Mouse (Mus musculus): Measurements from ENCODE around the gene Armc7.

Armc7 gene

GRCm38 (mm10) chr11:115473626-115474275 lies 1.7 kb upstream of the Armc7 start:
- POLR2A ChIA-PET: interaction anchor here in 3 of 4 experiments (0.5 to 2.5 kb wide), 8 partner anchors 9 to 555 kb away, joined by 3 to 7 read pairs (median 4); partner anchors contain the start of genes Jpt1 (in 2 of the 3), Slc16a5 (in 2 of the 3) and Cdr2l (in 1 of the 3)

GRCm38 (mm10) chr11:115475758-115476237 lies 331 bp downstream of the Armc7 start:
- ChIA-PET POLR2A (interaction anchor here in 3 of 4 experiments (0.8 to 2.6 kb wide), 29 partner anchors 10 to 408 kb away, joined by 3 to 20 read pairs (median 4); partner anchors contain the start of genes Jpt1 (in 3 of the 3), Nt5c (in 2 of the 3), Slc16a5 (in 2 of the 3) and Cdr2l (in 1 of the 3)), CTCF (interaction anchor here in 3 of 4 experiments (0.9 to 2.0 kb wide), 12 partner anchors 9 to 139 kb away, joined by 3 to 14 read pairs (median 3); partner anchors contain the start of genes Nt5c (in 2 of the 3), Cdr2l (in 1 of the 3) and Slc16a5 (in 1 of the 3))

More at GRCm38 (mm10) chr11:115473626-115474275, 1.7 kb upstream of the Armc7 start:
- CTCF ChIA-PET: interaction anchor here in 2 of 4 experiments (0.5 to 2.9 kb wide), 9 partner anchors 11 to 221 kb away, joined by 3 to 8 read pairs (median 3); partner anchors contain the start of genes Atp5h (in 1 of the 2), Kctd2 (in 1 of the 2) and Nt5c (in 1 of the 2)

DNA sequence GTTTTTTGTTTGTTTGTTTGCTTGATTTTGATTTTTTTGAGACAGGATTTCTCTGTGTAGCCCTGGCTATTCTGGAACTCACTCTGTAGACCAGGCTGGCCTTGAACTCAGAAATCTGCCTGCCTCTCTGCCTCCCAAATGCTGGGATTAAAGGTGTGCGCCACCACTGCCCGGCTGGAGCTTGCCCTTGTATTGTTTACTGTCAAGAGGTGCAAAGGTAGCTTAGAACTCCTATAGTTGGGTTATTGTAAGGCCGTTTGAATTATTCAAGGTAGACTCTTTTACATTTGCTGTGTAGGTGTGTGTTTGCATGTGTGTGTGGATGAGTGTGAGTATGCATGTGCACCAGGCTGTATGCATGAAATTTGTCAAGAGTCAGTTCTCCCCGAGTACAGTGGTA lies 1.2 kb downstream of the Armc7 start:
- ChIA-PET CTCF (interaction anchor here in 2 of 4 experiments (0.8 to 1.4 kb wide), 2 partner anchors 15 kb away, joined by 3 to 5 read pairs; partner anchors contain the start of gene Nt5c (in 2 of the 2)), POLR2A (interaction anchor here in 2 of 4 experiments (0.7 to 2.6 kb wide), 8 partner anchors 11 to 151 kb away, joined by 3 to 20 read pairs (median 4); partner anchors contain the start of genes Jpt1 (in 1 of the 2), Nt5c (in 1 of the 2), Slc16a5 (in 1 of the 2) and Sumo2 (in 1 of the 2))

- ChIA-PET POLR2A (interaction anchor here in 3 of 4 experiments (0.6 to 2.1 kb wide), 8 partner anchors 10 to 210 kb away, joined by 3 to 11 read pairs (median 4); partner anchors contain the start of genes Jpt1 (in 1 of the 3), Nt5c (in 1 of the 3) and Sumo2 (in 1 of the 3)), CTCF (interaction anchor here (0.7 to 1.4 kb wide), 4 partner anchors 14 to 111 kb away, joined by 3 to 5 read pairs (median 3); partner anchors contain the start of gene Nt5c (in 2 of the 4))
Measured at GRCm38 (mm10) chr11:115477388-115477787, 1.9 kb downstream of the Armc7 start.

- CTCF ChIA-PET: interaction anchor here in 3 of 4 experiments (0.6 to 1.4 kb wide), 4 partner anchors 13 to 219 kb away, joined by 3 to 4 read pairs (median 3); partner anchors contain the start of gene Nt5c (in 1 of the 3)
- POLR2A ChIA-PET: interaction anchor here (0.7 to 2.1 kb wide), 8 partner anchors 9 to 135 kb away, joined by 3 to 11 read pairs (median 3); partner anchors contain the start of genes Jpt1 (in 1 of the 4), Mif4gd (in 1 of the 4) and Nt5c (in 1 of the 4)
Measured at GRCm38 (mm10) chr11:115478296-115478938, 3.0 kb downstream of the Armc7 start.

GRCm38 (mm10) chr11:115481553-115482259 lies 6.2 kb downstream of the Armc7 start:
- CTCF ChIA-PET: interaction anchor here in 3 of 4 experiments (0.6 to 1.0 kb wide), 4 partner anchors 10 to 55 kb away, joined by 3 to 9 read pairs (median 3); partner anchors contain the start of gene Nt5c (in 1 of the 3)
- POLR2A ChIA-PET: interaction anchor here in 2 of 4 experiments (1.0 to 2.1 kb wide), 6 partner anchors 10 to 39 kb away, joined by 3 to 6 read pairs (median 4); partner anchors contain the start of genes Jpt1 (in 2 of the 2) and Slc16a5 (in 1 of the 2)

DNA sequence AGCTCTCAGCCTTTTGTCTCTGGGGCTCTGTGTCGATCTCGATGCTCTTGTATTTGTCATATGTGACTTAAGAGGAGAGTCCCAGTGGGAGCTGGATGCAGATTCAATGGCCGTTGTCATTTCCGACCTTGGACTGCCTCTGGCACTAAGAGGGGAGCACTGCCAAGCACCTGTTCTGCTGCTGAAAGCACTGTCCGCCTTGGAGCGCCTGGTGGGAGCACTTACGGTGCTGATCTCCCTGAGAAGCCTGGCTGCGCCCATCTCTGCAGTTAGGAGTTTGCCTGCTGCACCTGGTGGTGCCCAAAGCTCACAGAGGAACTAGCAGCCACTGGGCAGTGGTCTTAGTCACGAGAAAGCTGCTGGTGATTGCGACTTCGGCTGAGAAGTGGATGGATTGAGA lies 7.8 kb downstream of the Armc7 start:
- POLR2A ChIA-PET: interaction anchor here in 3 of 4 experiments (0.7 to 3.4 kb wide), 7 partner anchors 20 to 31 kb away, joined by 3 to 20 read pairs (median 4); partner anchors contain the start of genes Jpt1 (in 3 of the 3) and Slc16a5 (in 1 of the 3)
- CTCF ChIA-PET: interaction anchor here in 3 of 4 experiments (0.5 to 2.1 kb wide), 12 partner anchors 14 to 235 kb away, joined by 3 to 7 read pairs (median 3); no protein-coding TSS in a partner anchor

DNA sequence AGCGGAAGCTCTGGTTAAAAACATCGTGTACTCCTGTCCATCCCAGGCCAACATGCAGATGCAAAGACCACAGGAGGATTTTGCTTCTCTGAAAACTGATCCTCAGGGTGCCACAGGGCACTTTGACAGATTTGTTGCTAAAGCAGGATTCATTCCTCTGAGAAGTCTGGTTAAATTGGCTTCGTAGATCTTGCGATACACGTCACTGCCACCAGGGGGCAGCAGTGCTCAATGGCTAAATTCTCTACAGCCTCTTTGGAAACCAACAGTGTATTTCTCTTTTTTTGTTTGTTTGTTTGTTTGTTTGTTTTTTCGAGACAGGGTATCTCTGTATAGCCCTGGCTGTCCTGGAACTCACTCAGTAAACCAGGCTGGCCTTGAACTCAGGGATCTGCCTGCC lies 8.3 kb downstream of the Armc7 start:
- CTCF ChIA-PET: interaction anchor here in 3 of 4 experiments (0.5 to 2.2 kb wide), 14 partner anchors 9 to 234 kb away, joined by 3 to 14 read pairs (median 3); partner anchors contain the start of gene Armc7 (in 1 of the 3)
- POLR2A ChIA-PET: interaction anchor here in 3 of 4 experiments (0.7 to 3.4 kb wide), 7 partner anchors 21 to 31 kb away, joined by 3 to 20 read pairs (median 4); partner anchors contain the start of genes Jpt1 (in 3 of the 3) and Slc16a5 (in 1 of the 3)

GRCm38 (mm10) chr11:115485155-115485554 lies 9.7 kb downstream of the Armc7 start:
- ChIA-PET POLR2A (interaction anchor here in 3 of 4 experiments (0.6 to 3.4 kb wide), 14 partner anchors 10 to 53 kb away, joined by 3 to 20 read pairs (median 4); partner anchors contain the start of genes Jpt1 (in 3 of the 3), Armc7 (in 2 of the 3) and Sumo2 (in 1 of the 3)), CTCF (interaction anchor here (0.5 to 2.2 kb wide), 15 partner anchors 10 to 91 kb away, joined by 3 to 14 read pairs (median 4); partner anchors contain the start of genes Armc7 (in 1 of the 4), Jpt1 (in 1 of the 4) and Sumo2 (in 1 of the 4))

DNA sequence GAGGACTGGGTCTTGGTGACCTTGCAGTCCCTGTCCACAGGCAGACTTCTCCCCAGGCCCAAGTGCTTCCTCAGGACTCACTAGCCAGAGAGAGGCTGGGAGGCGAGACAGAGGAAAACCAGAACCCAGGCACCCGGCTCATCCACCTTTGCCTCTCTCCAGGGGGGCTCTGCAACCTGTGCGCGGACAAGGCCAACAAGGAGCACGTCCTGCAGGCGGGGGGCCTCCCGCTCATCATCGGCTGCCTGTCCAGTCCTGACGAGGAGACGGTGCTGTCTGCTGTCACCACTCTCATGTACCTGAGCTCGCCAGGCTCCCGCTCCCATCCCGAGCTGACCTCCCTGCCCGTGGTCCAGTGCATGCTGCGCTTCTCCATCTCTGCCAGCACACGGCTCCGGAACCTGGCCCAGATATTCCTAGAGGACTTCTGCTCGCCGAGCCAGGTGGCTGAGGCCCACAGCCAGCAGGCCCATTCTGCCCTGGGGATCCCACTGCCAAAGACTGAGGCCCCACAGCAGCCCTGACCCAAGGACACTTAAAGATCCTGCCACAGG lies 13.2 kb downstream of the Armc7 start:
- ChIA-PET CTCF (interaction anchor here in 1 of 4 experiments (1.0 to 1.7 kb wide), 2 partner anchors 50 to 107 kb away, joined by 3 to 4 read pairs; partner anchors contain the start of gene Cdr2l), POLR2A (interaction anchor here (0.5 to 20.2 kb wide), 6 partner anchors 13 to 287 kb away, joined by 3 to 278 read pairs (median 7); partner anchors contain the start of genes Jpt1 (in 2 of the 4) and Armc7 (in 1 of the 4))

DNA sequence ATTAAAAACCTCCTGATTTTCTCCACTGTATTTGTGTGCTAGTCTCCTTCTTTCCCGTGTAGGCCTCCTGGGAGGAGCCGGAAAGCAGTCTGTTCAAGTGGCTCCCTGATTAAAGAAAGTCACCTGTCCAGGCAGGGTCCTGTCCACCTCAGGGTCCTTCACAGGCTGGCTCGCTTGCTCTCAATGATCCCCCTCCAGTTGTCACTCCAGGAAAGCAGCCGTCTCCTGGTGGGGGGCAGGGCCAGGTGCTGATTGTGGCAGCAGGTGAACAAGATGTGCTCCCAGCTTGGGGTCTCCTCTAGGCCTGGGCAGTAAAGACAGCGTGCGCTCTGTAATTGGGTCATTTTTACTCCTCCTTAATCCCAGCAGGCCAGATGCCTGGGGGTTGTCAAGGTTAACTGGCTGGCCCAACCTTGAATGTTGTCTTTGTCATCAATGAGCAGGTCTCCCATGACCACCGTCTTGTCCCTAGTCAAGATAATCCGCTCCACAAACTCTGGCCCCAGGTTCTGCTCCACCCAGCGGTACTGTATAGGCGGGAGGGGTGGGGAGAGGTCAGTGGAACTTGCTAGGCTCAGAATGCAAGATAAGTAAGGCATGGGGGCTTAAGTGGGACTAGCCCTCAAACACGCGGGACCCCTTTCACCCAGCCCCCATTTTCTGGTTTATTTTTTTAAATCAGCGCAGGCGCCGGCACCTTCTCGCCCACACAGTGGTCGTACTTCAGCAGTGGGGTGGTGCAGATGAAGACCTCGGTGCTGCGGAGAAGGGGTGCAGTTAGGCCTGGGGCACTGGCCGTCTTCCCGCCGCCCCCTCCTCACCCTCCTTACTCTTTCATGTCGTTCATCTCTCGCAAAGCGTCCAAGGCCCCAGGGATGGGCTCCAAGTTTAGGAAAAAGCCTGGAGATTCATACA lies 15.2 kb downstream of the Armc7 start:
- CTCF ChIA-PET: interaction anchor here (0.5 to 1.4 kb wide), 18 partner anchors 12 to 327 kb away, joined by 3 to 10 read pairs (median 4); partner anchors contain the start of genes Armc7 (in 2 of the 4), Jpt1 (in 1 of the 4), Mif4gd (in 1 of the 4) and Slc9a3r1 (in 1 of the 4)
- POLR2A ChIA-PET: interaction anchor here (0.7 to 20.2 kb wide), 31 partner anchors 10 to 124 kb away, joined by 3 to 278 read pairs (median 5); partner anchors contain the start of genes Jpt1 (in 4 of the 4), Armc7 (in 2 of the 4), Cdr2l (in 1 of the 4) and Mrpl58 (in 1 of the 4)

GRCm38 (mm10) chr11:115491356-115492083 lies 16.1 kb downstream of the Armc7 start, which contains the start of gene Nt5c:
Gene Nt5c, minus strand, starts transcription at chr11:115491862.
- POLR2A ChIA-PET: interaction anchor here (0.6 to 20.2 kb wide), 35 partner anchors 10 to 135 kb away, joined by 3 to 278 read pairs (median 4); partner anchors contain the start of genes Jpt1 (in 4 of the 4), Armc7 (in 2 of the 4), Cdr2l (in 1 of the 4) and Mif4gd (in 1 of the 4)
- CTCF ChIA-PET: interaction anchor here (0.5 to 1.4 kb wide), 43 partner anchors 8 to 914 kb away, joined by 3 to 10 read pairs (median 4); partner anchors contain the start of genes Armc7 (in 2 of the 4), Jpt1 (in 2 of the 4), Mif4gd (in 2 of the 4) and Sumo2 (in 2 of the 4)

- ChIA-PET CTCF (interaction anchor here in 2 of 4 experiments (0.7 to 1.4 kb wide), 6 partner anchors 12 to 118 kb away, joined by 3 to 10 read pairs (median 5); partner anchors contain the start of gene Jpt1 (in 1 of the 2)), POLR2A (interaction anchor here in 3 of 4 experiments (0.6 to 20.2 kb wide), 20 partner anchors 9 to 123 kb away, joined by 3 to 278 read pairs (median 7); partner anchors contain the start of genes Jpt1 (in 3 of the 3), Armc7 (in 1 of the 3), Cdr2l (in 1 of the 3) and Sumo2 (in 1 of the 3))
Measured at GRCm38 (mm10) chr11:115492387-115492786, 16.9 kb downstream of the Armc7 start.

All from embryonic stem cell, embryonic (primary cell).